Mouse (Mus musculus): ENCODE measurements around the gene Prss57.
A peak's percentile ranks its signal among the peaks of the same experiment; 100 is the strongest.
"Not testable (repeated sequence)": the region's sequence is repeated elsewhere in the genome, so short reads cannot be mapped to it uniquely, and the experiment has no call there.

Prss57 gene

GRCm38 (mm10) chr10:79780664-79781015 lies 10.1 kb downstream of the Prss57 start:
- DNase-seq: peak; percentile 74

DNA sequence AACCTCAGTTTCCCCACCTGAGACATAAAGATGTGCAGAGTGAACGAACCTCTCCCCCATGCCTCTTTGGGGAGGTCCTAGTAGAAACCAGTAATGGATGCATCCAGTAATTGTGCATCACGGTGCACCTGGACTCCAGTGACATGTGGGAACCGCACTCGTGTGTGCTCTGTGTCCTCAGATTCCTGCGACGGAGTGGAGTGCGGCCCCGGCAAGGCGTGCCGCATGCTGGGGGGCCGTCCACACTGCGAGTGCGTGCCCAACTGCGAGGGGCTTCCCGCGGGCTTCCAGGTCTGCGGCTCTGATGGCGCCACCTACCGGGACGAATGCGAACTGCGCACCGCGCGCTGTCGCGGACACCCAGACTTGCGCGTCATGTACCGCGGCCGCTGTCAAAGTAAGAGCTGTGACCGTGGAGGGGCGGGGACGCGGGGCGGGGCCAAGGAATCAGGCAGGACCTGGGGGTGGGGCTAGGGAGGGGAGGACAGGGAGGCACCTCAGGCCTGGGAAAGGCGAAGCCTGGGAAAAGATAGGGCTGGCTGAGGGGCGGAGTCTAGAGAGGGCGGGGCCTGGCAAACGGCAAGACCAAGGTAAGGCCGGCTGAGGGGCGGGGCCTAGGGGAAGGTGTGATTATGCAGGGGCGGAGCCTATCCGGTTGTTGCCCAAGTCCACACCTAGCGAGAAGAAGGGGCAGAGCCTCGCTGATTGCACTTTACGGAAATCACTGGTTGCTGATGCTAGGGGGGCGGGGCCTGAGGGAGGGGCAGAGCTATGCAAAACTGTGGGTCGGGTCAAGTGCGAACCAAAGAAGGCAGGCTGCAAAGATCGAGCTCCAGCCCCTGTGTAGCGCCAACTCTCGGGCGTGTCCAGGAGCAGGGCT lies 10.7 kb downstream of the Prss57 start:
- DNase-seq: peak; percentile 96

DNA sequence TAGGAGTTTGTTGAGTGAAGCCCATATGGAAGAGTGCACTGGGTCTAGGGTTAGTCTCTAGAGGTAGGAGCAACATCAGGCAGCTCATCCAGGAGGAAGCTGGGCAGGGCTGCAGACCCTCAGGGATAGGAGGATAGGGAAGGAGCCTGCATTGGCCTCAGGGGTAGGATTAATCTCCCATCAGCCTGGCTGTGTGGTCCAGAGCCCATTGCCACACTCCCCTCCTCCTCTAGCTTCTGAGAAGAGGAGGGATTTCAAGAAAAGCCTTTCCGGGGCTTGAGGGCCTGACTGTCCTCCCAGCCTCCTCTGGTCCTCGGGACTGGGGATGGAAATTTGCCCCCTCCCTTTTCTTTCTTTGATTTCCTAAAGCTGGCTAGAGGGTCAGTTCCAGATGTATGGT lies 11.6 kb downstream of the Prss57 start:
- DNase-seq: no peak

DNA sequence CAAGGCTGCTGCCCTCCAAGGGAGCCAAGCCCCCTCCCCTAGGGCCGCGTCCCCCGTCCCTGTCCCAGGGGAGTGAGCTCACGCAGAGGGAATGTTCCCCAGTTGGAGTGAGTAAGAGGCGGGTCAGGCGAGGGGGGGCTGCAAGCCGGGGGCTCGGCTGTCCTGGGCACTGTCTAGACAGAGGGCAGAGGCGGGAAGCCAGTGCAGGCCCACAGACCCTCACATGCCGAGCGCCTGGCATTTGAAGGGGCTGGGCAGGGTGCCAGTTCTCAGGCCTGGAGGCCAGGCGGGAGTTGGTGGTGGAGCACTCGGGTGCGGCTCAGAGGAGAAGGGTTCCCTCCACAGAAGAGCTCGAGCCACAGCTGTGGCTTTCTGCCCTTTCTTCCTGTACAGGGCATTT lies 12.8 kb downstream of the Prss57 start:
- no peak for DNase-seq

GRCm38 (mm10) chr10:79777103-79777531 lies 13.6 kb downstream of the Prss57 start, which contains the start of gene Fstl3:
Gene Fstl3, plus strand, starts transcription at chr10:79777272.
- DNase-seq: no peak

DNA sequence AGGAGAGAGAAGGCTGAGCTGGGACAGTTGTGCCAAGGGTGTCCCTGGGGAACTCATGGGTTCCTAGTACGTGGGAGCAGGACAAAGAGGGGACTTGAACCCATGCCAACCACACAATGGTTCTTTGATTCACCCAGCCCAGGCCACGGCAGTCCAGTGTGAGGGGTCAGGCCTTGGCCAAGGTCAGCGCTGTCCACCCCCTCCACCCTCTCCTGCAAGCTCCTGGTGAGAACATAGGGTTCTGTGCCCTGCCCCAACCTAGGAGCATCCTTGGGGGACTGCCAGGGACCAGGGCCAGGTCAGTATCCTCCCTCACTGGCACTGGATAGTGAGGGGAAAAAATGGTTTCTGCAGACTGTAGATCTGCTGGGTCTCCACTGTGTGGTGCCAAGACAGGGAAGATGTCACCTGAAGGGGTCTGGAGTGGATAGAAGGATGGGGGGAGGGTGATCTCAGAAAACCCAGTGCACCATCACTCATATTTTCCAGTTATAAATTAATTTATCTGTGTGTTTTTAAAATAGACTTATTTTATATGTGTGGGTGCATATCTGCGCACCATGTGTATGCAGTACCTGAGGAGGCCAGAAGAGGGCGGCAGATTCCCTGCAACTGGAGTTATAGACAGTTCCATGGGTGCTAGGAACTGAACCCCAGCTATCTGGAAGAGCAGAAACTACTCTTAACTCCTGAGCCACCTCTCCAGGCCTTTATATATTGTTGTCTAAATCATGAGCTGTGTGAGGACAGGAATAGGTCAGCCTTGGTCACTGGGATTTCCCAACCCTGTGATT lies 16.1 kb downstream of the Prss57 start:
- no peak for DNase-seq

- no peak for DNase-seq
Measured at GRCm38 (mm10) chr10:79773208-79773607, 17.6 kb downstream of the Prss57 start.

- DNase-seq: no peak
Measured at GRCm38 (mm10) chr10:79772320-79772719, 18.4 kb downstream of the Prss57 start.

DNA sequence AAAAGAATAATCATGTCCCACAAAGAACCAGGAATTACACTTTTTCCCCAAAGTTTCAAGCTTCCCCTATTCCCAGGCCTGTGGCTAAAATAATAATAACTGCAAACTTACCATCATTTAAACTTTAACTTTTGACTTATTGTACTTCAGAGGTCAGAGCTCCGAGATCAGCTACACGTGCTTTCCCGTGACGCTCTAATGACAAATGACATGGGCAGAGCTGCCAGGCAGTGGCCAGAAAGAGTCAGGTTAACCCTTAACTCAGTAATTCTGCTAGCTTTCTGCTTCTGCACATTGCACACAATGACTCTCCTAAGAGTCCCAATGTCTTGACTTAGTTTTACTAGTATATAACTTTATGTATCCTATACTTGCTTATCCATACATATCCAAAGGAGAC lies 21.4 kb downstream of the Prss57 start:
- no peak for DNase-seq

GRCm38 (mm10) chr10:79768400-79768799 lies 22.4 kb downstream of the Prss57 start:
- DNase-seq: peak; percentile 84

GRCm38 (mm10) chr10:79767372-79768244 lies 23.2 kb downstream of the Prss57 start:
- DNase-seq: peak; percentile 80

- peak; percentile 99 for DNase-seq
Measured at GRCm38 (mm10) chr10:79766508-79767325, 24.0 kb downstream of the Prss57 start, which contains the start of gene Rnf126. Gene Rnf126, minus strand, starts transcription at chr10:79766952.

DNA sequence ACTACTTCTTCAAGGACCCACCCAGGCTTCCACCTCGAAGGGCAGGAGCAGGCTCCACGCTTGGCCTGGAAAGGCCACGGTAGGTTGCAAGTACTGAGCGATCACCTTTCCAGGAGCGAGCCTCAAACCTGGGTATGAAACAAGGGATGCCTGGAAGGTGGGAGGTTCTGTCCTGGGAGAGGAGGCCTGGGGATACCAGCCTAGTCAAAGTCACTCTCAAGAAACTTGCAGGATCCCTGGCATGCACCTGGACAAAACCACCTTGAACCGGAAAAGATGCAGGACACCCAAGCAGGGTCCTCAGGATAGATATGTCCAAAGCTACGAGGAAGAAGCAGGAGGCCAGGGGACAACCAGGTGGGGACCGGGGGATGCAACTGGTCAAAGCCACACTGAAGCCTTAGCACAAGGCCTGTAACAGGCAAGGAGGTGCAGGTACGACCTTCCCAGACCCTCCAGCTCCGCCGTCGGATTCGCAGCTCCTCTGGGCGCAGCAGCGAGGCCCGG lies 24.7 kb downstream of the Prss57 start:
- no peak for DNase-seq

DNA sequence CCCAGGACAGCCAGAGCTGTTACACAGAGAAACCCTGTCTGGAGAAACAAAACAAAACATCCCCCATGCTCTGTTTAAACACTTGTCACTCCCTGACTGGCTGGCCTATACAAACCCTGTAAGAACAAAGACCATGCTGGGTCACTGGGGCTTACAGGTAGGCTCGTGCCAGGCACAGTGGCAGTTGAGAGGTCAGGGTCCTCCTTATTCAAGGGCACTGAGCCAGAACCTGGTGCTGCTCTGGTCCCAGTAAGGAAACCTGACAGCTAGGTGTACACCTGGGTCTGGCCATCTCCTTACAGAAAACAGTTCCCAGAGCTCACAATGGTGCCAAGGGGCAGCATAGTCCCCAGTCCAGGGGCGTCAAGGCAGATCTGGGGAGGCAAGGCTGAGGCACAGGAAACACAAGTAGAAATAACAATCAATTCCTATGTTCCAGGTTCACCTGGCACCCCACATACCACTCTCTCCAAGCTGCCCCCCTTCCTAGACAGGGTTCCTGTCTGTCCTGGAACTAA lies 25.5 kb downstream of the Prss57 start:
- DNase-seq: no peak

DNA sequence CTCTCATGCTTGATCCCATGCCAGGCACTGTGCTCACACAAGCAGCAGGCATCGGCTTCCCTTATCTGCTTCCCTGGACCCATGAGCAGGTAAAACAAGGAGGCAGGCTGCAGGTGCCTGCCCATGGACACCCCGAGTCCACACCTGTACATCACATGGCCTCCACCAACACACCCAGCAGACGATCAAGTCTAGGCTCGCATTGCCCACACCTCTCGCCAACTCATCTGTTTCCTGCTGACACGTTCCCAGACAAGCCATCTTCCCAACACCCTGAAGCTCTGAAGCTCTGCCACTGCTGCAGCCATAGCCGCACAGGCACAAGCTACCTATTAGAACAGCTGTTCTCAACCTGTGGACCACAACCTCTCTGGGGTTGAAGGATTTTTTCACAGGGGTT lies 26.5 kb downstream of the Prss57 start:
- no peak for DNase-seq

- no peak for DNase-seq
Measured at GRCm38 (mm10) chr10:79762875-79763274, 27.9 kb downstream of the Prss57 start.

- DNase-seq: no peak
Measured at GRCm38 (mm10) chr10:79760603-79761143, 30.1 kb downstream of the Prss57 start.

DNA sequence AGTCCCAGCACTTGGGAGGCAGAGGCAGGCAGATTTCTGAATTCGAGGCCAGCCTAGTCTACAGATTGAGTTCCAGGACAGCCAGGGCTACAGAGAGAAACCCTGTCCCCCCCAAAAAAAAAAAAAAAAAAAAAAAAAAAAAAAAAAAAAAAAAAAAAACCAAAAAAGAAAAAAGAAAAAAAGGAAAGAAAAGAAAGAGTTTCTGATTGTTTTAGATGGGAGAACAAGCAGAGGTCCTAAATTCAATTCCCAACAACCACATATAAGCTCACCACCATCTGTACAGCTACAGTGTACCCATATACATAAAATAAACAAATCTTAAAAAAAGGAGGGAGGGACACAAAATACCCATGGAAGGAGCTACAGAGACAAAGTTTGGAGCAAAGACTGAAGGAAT lies 31.1 kb downstream of the Prss57 start:
- not testable (repeated sequence) for DNase-seq

DNA sequence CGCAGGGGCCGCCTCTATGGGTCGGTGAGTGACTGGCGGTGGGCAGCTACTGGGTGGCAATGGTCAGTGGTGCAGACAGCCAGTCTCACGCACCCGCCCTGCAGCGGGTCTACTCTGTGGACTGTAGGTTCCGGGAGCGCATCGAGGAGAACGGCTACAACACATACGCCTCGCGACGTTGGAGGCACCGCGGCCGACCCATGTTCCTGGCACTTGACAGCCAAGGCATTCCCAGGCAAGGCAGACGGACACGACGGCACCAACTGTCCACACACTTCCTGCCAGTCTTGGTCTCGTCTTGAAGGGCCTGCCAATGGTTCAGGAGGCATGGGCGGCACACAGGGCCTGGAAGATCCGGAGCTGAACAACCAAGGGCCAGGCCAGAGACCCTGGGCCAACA lies 34.1 kb downstream of the Prss57 start:
- no peak for DNase-seq

DNA sequence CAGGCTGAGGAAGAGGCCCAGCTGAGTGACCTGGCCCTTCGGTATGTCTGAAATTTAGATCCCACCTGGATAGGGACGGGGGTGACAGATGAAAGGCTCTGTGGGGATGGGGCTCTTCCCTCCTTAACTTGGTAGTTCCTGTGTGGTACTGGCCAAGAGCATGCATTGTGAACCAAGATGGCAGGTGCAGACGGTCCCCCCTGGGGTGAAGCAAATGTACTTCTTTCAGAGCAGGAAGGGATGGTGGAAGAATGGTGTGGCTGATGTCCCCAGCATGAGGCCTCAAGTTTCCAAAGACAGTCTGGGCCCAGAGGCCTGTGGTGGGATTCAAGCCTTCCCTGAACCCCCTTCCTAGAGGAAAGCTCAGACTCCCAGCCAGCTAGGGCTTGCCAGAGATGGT lies 34.9 kb downstream of the Prss57 start:
- no peak for DNase-seq

DNA sequence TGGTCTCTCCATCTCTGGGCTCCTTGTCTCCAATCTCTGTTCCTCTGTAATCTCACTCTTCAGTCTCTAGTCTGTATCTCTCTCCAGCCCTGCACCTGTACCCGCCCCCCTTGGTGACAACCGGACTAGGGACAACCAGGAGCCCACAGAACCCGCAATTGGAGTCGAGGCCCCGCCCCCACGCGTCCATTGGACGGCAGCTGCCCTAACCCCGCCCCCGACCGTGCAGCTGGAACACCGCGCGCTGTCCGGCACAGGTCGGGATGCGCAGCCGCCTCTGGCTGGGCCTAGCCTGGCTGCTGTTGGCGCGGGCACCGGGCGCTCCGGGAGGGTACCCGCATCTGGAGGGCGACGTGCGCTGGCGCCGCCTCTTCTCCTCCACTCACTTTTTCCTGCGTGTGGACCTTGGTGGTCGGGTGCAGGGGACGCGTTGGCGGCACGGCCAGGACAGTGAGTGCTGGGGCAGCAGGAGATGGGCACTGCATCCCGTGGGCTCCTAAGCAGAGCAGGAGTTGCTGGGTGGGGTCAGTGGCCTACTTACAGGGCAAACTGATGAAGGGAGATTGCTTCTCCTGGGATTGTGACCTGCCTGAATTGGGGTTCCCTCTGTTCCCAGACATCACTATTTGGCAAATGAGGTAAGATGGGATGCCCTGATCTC lies 35.8 kb downstream of the Prss57 start, which contains the start of gene Fgf22:
Gene Fgf22, plus strand, starts transcription at position 221 of the 661 bp plus-strand sequence.
- peak; percentile 38 for DNase-seq
